Mouse (Mus musculus) heart, postnatal 0 days (tissue): Measurements from ENCODE around the gene A730061H03Rik.

Experiments
- CTCF ChIP-seq: IDR thresholded peaks from 2 replicates; pipeline ENCODE4 v1.5.1; 2016; ENCODE audit warnings: antibody characterized with exemption, control low read depth, low read depth
- EP300 ChIP-seq: IDR thresholded peaks from 2 replicates; pipeline ENCODE4 v1.6.1; 2016; ENCODE audit warnings: antibody characterized with exemption, low read depth

GRCm38 (mm10) chr14:55565748-55566147, 5.5 kb upstream of the A730061H03Rik start:
- TF ChIP-seq CTCF (no peak), EP300 (no peak)
